Mouse (Mus musculus) lung, embryonic 14.5 days (tissue): ENCODE results near the gene 4921524J17Rik. TPM values are rescaled to one million over a fixed set of nuclear protein-coding genes. Genes with fewer than 3 reads are reported as not detected.

Experiments
- ATAC-seq: fragments of 200-750 bp; cut with Nextera tagmentation; 2 replicates; pipeline ENCODE4 v1.8.0; 2017; ENCODE audit warnings: mild to moderate bottlenecking, moderate TSS enrichment, moderate library complexity; ENCODE audit not compliant: insufficient read depth
- DNase-seq: peaks from one replicate; pipeline ENCODE4 v3.0.0-alpha.2; 2015
- H3K27ac ChIP-seq: fragments of 300-500 bp; sonication (generic); 2 replicates; pipeline ENCODE4 v1.5.1; 2014; ENCODE audit warnings: low read depth, mild to moderate bottlenecking, moderate library complexity
- H3K27me3 ChIP-seq: fragments of 300-500 bp; sonication (generic); 2 replicates; pipeline ENCODE4 v1.6.1; 2014; ENCODE audit warnings: low read length, control low read depth; ENCODE audit not compliant: insufficient read depth
- H3K36me3 ChIP-seq: fragments of 300-500 bp; sonication (generic); 2 replicates; pipeline ENCODE4 v1.6.1; 2014; ENCODE audit warnings: control low read depth; ENCODE audit not compliant: insufficient read depth
- H3K4me1 ChIP-seq: fragments of 300-500 bp; sonication (generic); 2 replicates; pipeline ENCODE4 v1.6.1; 2014; ENCODE audit warnings: antibody characterized with exemption, control low read depth; ENCODE audit not compliant: insufficient read depth
- H3K4me2 ChIP-seq: fragments of 300-500 bp; sonication (generic); 2 replicates; pipeline ENCODE4 v1.6.1; 2014; ENCODE audit warnings: mild to moderate bottlenecking
- H3K4me3 ChIP-seq: fragments of 300-500 bp; sonication (generic); 2 replicates; pipeline ENCODE4 v1.5.1; 2014; ENCODE audit warnings: low read depth, low read length
- H3K9ac ChIP-seq: fragments of 300-500 bp; sonication (generic); 2 replicates; pipeline ENCODE4 v1.6.1; 2014
- H3K9me3 ChIP-seq: fragments of 300-500 bp; sonication (generic); 2 replicates; pipeline ENCODE4 v1.6.1; 2016; ENCODE audit warnings: low read depth, low read length, control low read depth
- CTCF ChIP-seq: IDR thresholded peaks from 2 replicates; pipeline ENCODE4 v1.5.1; 2016; ENCODE audit warnings: antibody characterized with exemption, low read depth
- whole genome bisulfite sequencing: fragments of 180-500 bp; shearing (Covaris S2); extraction: QIAGEN DNeasy Blood & Tissue Kit; methylation state at CpG from one replicate; pipeline ENCODE4 v1.1.7; 2014; 5-methylcytosine and 5-hydroxymethylcytosine counted together
- polyA plus RNA-seq: library from polyadenylated mRNA; unstranded; fragments of >200 nt; fragmentation: Nextera tagmentation; extraction: Ambion mirVana; gene quantifications from 2 replicates; pipeline ENCODE4 v1.2.1, GENCODE M21; 2014

Gene 4921524J17Rik
- polyA plus RNA-seq, 1 experiment from 2014 or later, result 35.0 TPM

- H3K4me2 ChIP-seq, result no peak overlapping the region
- H3K4me3 ChIP-seq, result no peak overlapping the region
- 53% methylated on average over 4 of the region's 4 CpGs for WGBS
- no peaks in the 10 kb centered on the region for H3K36me3 ChIP-seq
- no peaks in the 10 kb centered on the region for H3K4me1 ChIP-seq
- no peak for TF ChIP-seq CTCF
- no peaks in the 10 kb centered on the region for H3K27me3 ChIP-seq
- H3K9me3 ChIP-seq, result no peaks in the 10 kb centered on the region
- H3K27ac ChIP-seq, result no peak overlapping the region
- H3K9ac ChIP-seq, result no peak overlapping the region
- no peak for ATAC-seq
- DNase-seq, result no peak
Observed at GRCm38 (mm10) chr8:85473246-85473645, 40.6 kb upstream of the 4921524J17Rik start.

- no peak for TF ChIP-seq CTCF
- DNase-seq, result no peak
- H3K9ac ChIP-seq, result no peak overlapping the region
- 65% methylated on average over 6 of the region's 6 CpGs for WGBS
- H3K9me3 ChIP-seq, result no peaks in the 10 kb centered on the region
- no peak overlapping the region for H3K4me2 ChIP-seq
- ATAC-seq, result no peak
- no peaks in the 10 kb centered on the region for H3K4me1 ChIP-seq
- no peaks in the 10 kb centered on the region for H3K36me3 ChIP-seq
- H3K4me3 ChIP-seq, result no peak overlapping the region
- no peak overlapping the region for H3K27ac ChIP-seq
- no peaks in the 10 kb centered on the region for H3K27me3 ChIP-seq
Observed at GRCm38 (mm10) chr8:85472800-85473199, 40.2 kb upstream of the 4921524J17Rik start.

GRCm38 (mm10) chr8:85470753-85471152 is 38.1 kb upstream of the 4921524J17Rik start:
- H3K27ac ChIP-seq, result no peak overlapping the region
- no peak for TF ChIP-seq CTCF
- DNase-seq (no peak), ATAC-seq (no peak)
- H3K9me3 ChIP-seq, result no peaks in the 10 kb centered on the region
- no peaks in the 10 kb centered on the region for H3K4me1 ChIP-seq
- WGBS, result 84% methylated on average over 8 of the region's 8 CpGs
- H3K9ac ChIP-seq, result no peak overlapping the region
- no peak overlapping the region for H3K4me2 ChIP-seq
- H3K27me3 ChIP-seq, result no peaks in the 10 kb centered on the region
- H3K4me3 ChIP-seq, result no peak overlapping the region
- no peaks in the 10 kb centered on the region for H3K36me3 ChIP-seq

GRCm38 (mm10) chr8:85466056-85466455 is 33.4 kb upstream of the 4921524J17Rik start:
- no peak overlapping the region for H3K4me2 ChIP-seq
- no peak for TF ChIP-seq CTCF
- H3K4me3 ChIP-seq, result no peak overlapping the region
- ATAC-seq, result no peak
- 83% methylated on average over 4 of the region's 4 CpGs for WGBS
- no peak overlapping the region for H3K9ac ChIP-seq
- no peaks in the 10 kb centered on the region for H3K9me3 ChIP-seq
- no peaks in the 10 kb centered on the region for H3K27me3 ChIP-seq
- H3K4me1 ChIP-seq, result no peaks in the 10 kb centered on the region
- H3K36me3 ChIP-seq, result no peaks in the 10 kb centered on the region
- no peak for DNase-seq
- H3K27ac ChIP-seq, result no peak overlapping the region

- Histone ChIP-seq H3K36me3 (no peaks in the 10 kb centered on the region), H3K4me1 (no peaks in the 10 kb centered on the region), H3K27ac (no peak overlapping the region), H3K27me3 (no peaks in the 10 kb centered on the region), H3K4me3 (no peak overlapping the region), H3K9ac (no peak overlapping the region), H3K9me3 (no peaks in the 10 kb centered on the region), H3K4me2 (no peak overlapping the region)
- DNase-seq (no peak), ATAC-seq (no peak)
- no peak for TF ChIP-seq CTCF
Observed at GRCm38 (mm10) chr8:85464316-85464715, 31.7 kb upstream of the 4921524J17Rik start.

- Histone ChIP-seq H3K27me3 (no peaks in the 10 kb centered on the region), H3K4me1 (no peaks in the 10 kb centered on the region), H3K27ac (no peak overlapping the region), H3K4me3 (no peak overlapping the region), H3K4me2 (no peak overlapping the region), H3K36me3 (no peaks in the 10 kb centered on the region), H3K9me3 (no peaks in the 10 kb centered on the region), H3K9ac (no peak overlapping the region)
- 71% methylated on average over 1 of the region's 1 CpGs for WGBS
- DNase-seq, result no peak
- no peak for ATAC-seq
- TF ChIP-seq CTCF, result no peak
Observed at GRCm38 (mm10) chr8:85462441-85462840, 29.8 kb upstream of the 4921524J17Rik start.

- H3K27me3 ChIP-seq, result no peaks in the 10 kb centered on the region
Observed at GRCm38 (mm10) chr8:85461377-85461776, 28.7 kb upstream of the 4921524J17Rik start.

GRCm38 (mm10) chr8:85460804-85461203 is 28.2 kb upstream of the 4921524J17Rik start:
- Histone ChIP-seq H3K4me2 (no peak overlapping the region), H3K4me3 (no peak overlapping the region), H3K36me3 (no peaks in the 10 kb centered on the region), H3K9me3 (no peaks in the 10 kb centered on the region), H3K9ac (no peak overlapping the region), H3K4me1 (no peaks in the 10 kb centered on the region), H3K27ac (no peak overlapping the region), H3K27me3 (no peaks in the 10 kb centered on the region)
- ATAC-seq (no peak), DNase-seq (peak; percentile 39)
- TF ChIP-seq CTCF, result peak; percentile 41
- 25% methylated on average over 5 of the region's 5 CpGs for WGBS

More at GRCm38 (mm10) chr8:85461377-85461776, 28.7 kb upstream of the 4921524J17Rik start:
- DNase-seq (peak; percentile 48), ATAC-seq (no peak)
- TF ChIP-seq CTCF, result peak; percentile 38; the same call in 1 of the 2 replicates
- Histone ChIP-seq H3K27ac (no peak overlapping the region), H3K9me3 (no peaks in the 10 kb centered on the region), H3K4me3 (no peak overlapping the region), H3K9ac (no peak overlapping the region), H3K4me1 (no peaks in the 10 kb centered on the region), H3K36me3 (no peaks in the 10 kb centered on the region), H3K4me2 (no peak overlapping the region)
- 75% methylated on average over 3 of the region's 3 CpGs for WGBS
